Mouse (Mus musculus) CH12.LX (cell line): ENCODE measurements around the gene Zfp951. TPM values are rescaled to one million over a fixed set of nuclear protein-coding genes. Genes with fewer than 3 reads are reported as not detected.
"Not testable (repeated sequence)": the region's sequence is repeated elsewhere in the genome, so short reads cannot be mapped to it uniquely, and the experiment has no call there.

Experiments
- DNase-seq: peaks from one replicate; pipeline ENCODE4 v3.0.0-alpha.2; 2013; ENCODE audit errors: extremely low read depth
- H3K27ac ChIP-seq: 2 replicates; pipeline ENCODE4 v1.5.1; 2012; ENCODE audit warnings: low read depth, mild to moderate bottlenecking, control low read depth, moderate library complexity; ENCODE audit not compliant: insufficient read depth
- H3K27me3 ChIP-seq: replicated peaks from 2 replicates; pipeline ENCODE3; 2012; ENCODE audit warnings: inconsistent platforms
- H3K36me3 ChIP-seq, 2 experiments: replicated peaks in 1 of 2; 2 replicates each; pipeline versions ENCODE3 to v1.6.1; 2012; ENCODE audit warnings: inconsistent platforms in 1 of 2, low read length in 1 of 2, mild to moderate bottlenecking in 1 of 2, mixed read lengths in 1 of 2, moderate library complexity in 1 of 2; ENCODE audit not compliant: control insufficient read depth in 1 of 2, insufficient read depth in 1 of 2
- H3K4me1 ChIP-seq, 2 experiments: 2 replicates each; pipeline ENCODE4 v1.6.1; 2012; ENCODE audit warnings: inconsistent platforms in 1 of 2, moderate library complexity in 1 of 2; ENCODE audit not compliant: insufficient read depth in 2 of 2, control insufficient read depth in 1 of 2
- H3K4me2 ChIP-seq: 2 replicates; pipeline ENCODE4 v1.6.1; 2012; ENCODE audit warnings: low read depth, mild to moderate bottlenecking, control low read depth; ENCODE audit not compliant: poor library complexity, insufficient read depth, severe bottlenecking
- H3K4me3 ChIP-seq, 3 experiments: fragments of 150-350 bp in 1 of 3; sonication (generic) in 1 of 3; replicated peaks in 1 of 3; 2 replicates each; pipeline versions ENCODE3 to v1.5.1; 2011 to 2012; ENCODE audit warnings: low read depth in 2 of 3, low read length in 2 of 3, mild to moderate bottlenecking in 2 of 3, moderate library complexity in 2 of 3, control low read depth in 1 of 3, improper control_type of control experiment in 1 of 3, inconsistent platforms in 1 of 3, mixed read lengths in 1 of 3; ENCODE audit not compliant: poor library complexity in 1 of 3
- H3K79me2 ChIP-seq: replicated peaks from 2 replicates; pipeline ENCODE4 v1.6.1; 2012; ENCODE audit warnings: mild to moderate bottlenecking, moderate library complexity; ENCODE audit not compliant: control insufficient read depth, poor library complexity, insufficient read depth, severe bottlenecking; ENCODE audit errors: extremely low read depth
- H3K9ac ChIP-seq: 2 replicates; pipeline ENCODE4 v1.6.1; 2012; ENCODE audit warnings: low read depth, mild to moderate bottlenecking, control low read depth, moderate library complexity; ENCODE audit not compliant: insufficient read depth
- H3K9me3 ChIP-seq: replicated peaks from 2 replicates; pipeline ENCODE3; 2012; ENCODE audit warnings: low read length, inconsistent platforms, mixed read lengths
- dilution Hi-C: fragments of 300-500 bp; cut with MboI; formaldehyde crosslinking; loops from 2 replicates; pipeline ENCODE4 v1.14.3; 2020; ENCODE audit warnings: low sequenced_read_pairs; ENCODE audit not compliant: extremely low pct_unique_long_range_greater_than_20kb, extremely low pct_ligation_motif_present
- in situ Hi-C: fragments of 300-500 bp; cut with MboI; formaldehyde crosslinking; loops from 3 replicates; pipeline ENCODE4 v1.14.3; 2019; ENCODE audit warnings: low sequenced_read_pairs, low pct_ligation_motif_present, low pct_unique_long_range_greater_than_20kb, mixed read lengths
- polyA plus RNA-seq: library from polyadenylated mRNA; unstranded; fragments of >175 nt; gene quantifications from 2 replicates; pipeline ENCODE4 v1.2.1, GENCODE M21; 2012; ENCODE audit warnings: low read depth; ENCODE audit not compliant: insufficient read length
- total RNA-seq, 2 experiments: library from RNA; depleted of rRNA; stranded (reverse); fragments of 300-350 nt in 1 of 2; fragments of >200 nt in 1 of 2; gene quantifications; 2 replicates each; pipeline ENCODE4 v1.2.3; 2012 to 2014

Zfp951 gene
- total RNA-seq (2012; rRNA removed) (0.13 TPM in 1 of 2 replicates, not detected in the other), total RNA-seq (2014; rRNA removed) (0.15 TPM in 1 of 2 replicates, not detected in the other), polyA plus RNA-seq (3.3 and 3.7 TPM in 2 replicates)

DNA sequence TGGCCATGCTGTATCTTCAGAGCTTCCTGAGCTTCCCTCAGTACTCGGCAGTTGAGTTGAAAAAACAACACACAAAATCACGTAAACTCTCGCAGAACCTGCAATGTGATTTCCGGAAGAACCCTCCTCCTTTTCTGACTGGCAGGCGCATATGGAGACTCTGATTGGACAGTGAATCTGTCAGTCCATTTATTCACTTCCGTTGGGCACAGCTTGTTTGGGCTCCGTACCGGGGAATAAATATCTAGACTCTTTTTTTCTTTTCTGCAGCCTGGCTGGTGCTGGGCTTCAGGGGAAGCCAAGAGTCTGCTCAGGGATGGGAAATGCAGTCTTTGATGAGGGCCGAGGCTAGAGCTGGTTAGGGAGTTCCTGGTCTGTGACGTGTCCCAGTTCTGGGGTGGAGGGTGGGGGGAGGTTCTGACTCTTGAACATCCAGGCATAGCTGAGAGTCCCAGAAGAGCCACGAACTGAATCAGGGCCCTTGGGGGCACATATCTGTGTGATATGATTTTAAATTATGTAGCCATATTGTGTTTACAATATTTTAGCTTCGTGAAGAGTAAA is at the start of gene Zfp951:
TSS of gene Zfp951 (minus strand) at position 109 of the 564 bp plus-strand sequence.
- dilution Hi-C loops, H3K4me1 ChIP-seq, H3K4me3 ChIP-seq, H3K36me3 ChIP-seq, H3K9me3 ChIP-seq, H3K27me3 ChIP-seq, H3K27ac ChIP-seq, H3K4me2 ChIP-seq, DNase-seq, H3K9ac ChIP-seq, H3K79me2 ChIP-seq, in situ Hi-C loops: not testable (repeated sequence)

DNA sequence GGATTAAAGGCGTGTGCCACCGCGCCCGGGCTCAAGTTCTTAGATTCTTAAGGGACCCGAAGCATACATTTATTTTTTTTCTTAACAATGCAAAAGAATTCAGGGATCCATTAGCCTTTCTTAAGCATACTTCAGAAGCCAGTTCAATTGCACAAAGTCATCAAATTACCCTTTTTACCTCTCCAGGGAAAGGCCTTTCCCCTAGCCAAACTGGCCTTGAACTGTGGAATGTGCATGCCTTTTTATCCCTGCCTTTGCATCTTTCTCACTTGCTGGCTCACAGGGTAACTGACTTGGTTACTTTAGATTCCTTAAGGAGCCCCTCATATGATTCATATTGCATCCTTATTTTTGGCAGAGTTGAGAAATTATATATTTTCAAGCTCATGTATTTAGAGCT is 46.7 kb upstream of the Zfp951 start:
- H3K79me2 ChIP-seq, DNase-seq, H3K9me3 ChIP-seq, H3K4me3 ChIP-seq, H3K4me1 ChIP-seq, H3K9ac ChIP-seq, in situ Hi-C loops, H3K27me3 ChIP-seq, H3K4me2 ChIP-seq, H3K36me3 ChIP-seq, H3K27ac ChIP-seq, dilution Hi-C loops: not testable (repeated sequence)

DNA sequence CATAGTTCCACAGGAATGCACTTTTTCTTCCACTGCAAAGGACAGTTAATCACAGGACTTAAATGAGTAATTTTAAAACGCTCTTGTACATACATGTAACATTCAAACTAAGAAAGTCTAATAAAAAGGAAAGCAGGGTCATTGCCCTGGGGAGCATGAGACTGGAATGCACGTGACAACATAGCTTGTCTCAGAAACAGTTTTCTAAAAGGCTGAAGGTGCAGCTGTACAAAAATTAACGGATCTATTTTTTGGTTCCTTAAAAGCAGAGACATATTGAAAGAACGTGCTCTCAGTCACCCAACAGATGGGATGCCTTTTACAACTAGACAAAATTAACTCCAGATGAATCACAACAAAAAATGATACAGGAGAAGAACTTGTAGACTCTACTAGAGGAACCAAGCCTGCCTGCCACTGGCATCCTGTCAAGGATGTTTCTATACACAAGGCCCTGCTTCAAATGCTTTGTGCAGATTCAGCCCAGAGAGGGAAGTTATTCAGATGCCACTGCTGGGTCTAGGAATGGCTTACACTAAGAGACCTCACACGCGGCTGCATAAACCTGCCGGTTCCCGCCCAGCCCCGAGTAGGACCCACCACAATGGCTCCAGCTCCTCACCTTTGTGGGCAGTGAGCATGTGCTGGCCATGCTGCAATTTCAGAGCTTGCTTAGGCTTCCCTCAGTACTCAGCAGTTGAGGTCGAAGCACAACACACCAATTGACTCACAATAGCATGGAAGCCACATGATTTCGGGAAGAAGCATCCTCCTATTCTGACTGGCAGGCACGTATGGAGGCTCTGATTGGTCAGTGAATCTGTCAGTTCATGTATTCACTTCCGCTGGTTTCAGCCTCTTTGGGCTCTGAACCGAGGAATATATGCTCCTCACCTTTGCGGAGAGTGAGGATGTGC is 567 bp downstream of the Zfp951 start:
- H3K27ac ChIP-seq, dilution Hi-C loops: not testable (repeated sequence)

DNA sequence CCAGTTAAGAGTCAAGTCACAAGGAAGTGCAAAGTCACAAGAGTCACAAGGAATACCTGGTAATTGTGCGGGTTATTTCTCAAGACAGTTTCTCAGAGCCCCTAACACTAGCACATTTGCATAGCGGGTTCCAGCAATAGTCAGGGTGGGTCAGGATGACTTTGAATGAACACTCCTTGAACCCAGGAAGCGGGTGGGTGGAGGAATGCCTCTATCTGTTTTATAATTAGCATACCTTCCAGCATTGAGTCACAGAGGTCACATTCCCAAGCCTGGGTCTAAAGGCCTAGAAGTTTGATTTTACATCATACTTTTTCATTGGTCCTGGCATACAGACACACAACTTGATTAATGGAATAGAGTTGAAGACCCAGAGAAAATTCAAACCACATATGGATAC is 5.3 kb downstream of the Zfp951 start:
- dilution Hi-C loops, in situ Hi-C loops, H3K79me2 ChIP-seq, H3K9me3 ChIP-seq, H3K4me2 ChIP-seq, H3K4me3 ChIP-seq, H3K27ac ChIP-seq, DNase-seq, H3K9ac ChIP-seq, H3K36me3 ChIP-seq, H3K27me3 ChIP-seq, H3K4me1 ChIP-seq: not testable (repeated sequence)

More for the DNA sequence above, 567 bp downstream of the Zfp951 start:
- in situ Hi-C loops, H3K4me3 ChIP-seq, H3K9me3 ChIP-seq, DNase-seq, H3K4me1 ChIP-seq, H3K27me3 ChIP-seq, H3K79me2 ChIP-seq, H3K4me2 ChIP-seq, H3K36me3 ChIP-seq, H3K9ac ChIP-seq: not testable (repeated sequence)
